Mouse (Mus musculus) cerebellum, adult 2 months (tissue): Measurements from ENCODE around the gene Stk39.

Experiments
- CTCF ChIP-seq: fragments of 200-500 bp; IDR thresholded peaks from 2 replicates; pipeline ENCODE4 v1.5.1; 2011; ENCODE audit warnings: low read depth, mild to moderate bottlenecking, control low read depth, low read length, moderate library complexity, borderline replicate concordance; ENCODE audit not compliant: insufficient read depth
- POLR2A ChIP-seq: fragments of 200-500 bp; IDR thresholded peaks from 2 replicates; pipeline ENCODE4 v1.6.1; 2011; ENCODE audit warnings: low read length, control low read depth, borderline replicate concordance; ENCODE audit not compliant: insufficient read depth

DNA sequence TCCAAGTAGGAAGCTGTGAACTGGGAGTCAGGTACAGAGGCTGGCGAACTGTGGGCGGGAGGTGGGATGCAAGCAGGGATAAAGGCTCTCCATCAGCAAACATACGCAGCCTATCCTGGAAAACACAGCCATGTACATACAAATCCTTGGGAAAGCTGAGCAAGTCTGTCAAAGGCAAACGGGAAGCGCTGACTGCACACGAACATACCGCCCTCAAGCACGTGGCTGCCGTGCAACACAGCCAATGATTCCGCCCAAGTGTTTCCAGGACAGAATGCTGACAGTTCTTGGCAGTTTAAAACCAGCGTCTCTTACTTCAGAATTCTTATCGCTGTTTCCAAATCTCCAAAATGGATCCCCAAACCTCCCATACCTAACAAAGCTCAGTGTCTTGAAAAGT lies 123.1 kb downstream of the Stk39 start:
- TF ChIP-seq POLR2A (no peak), CTCF (no peak)
